Mouse (Mus musculus) heart, postnatal 0 days (tissue): ENCODE results near the gene Mrpl54. TPM values are rescaled to one million over a fixed set of nuclear protein-coding genes. Genes with fewer than 3 reads are reported as not detected.

Experiments used
- ATAC-seq: fragments of 200-750 bp; cut with Nextera tagmentation; 2 replicates; pipeline ENCODE4 v1.8.0; 2017; ENCODE audit warnings: low read depth, moderate number of reproducible peaks, moderate library complexity; ENCODE audit not compliant: insufficient read depth
- DNase-seq: peaks from one replicate; pipeline ENCODE4 v3.0.0-alpha.2; 2016; ENCODE audit warnings: low spot score
- H3K27ac ChIP-seq: fragments of 300-500 bp; sonication (generic); 2 replicates; pipeline ENCODE4 v1.5.1; 2014; ENCODE audit warnings: low read depth, mild to moderate bottlenecking
- H3K27me3 ChIP-seq: fragments of 300-500 bp; sonication (generic); 2 replicates; pipeline ENCODE4 v1.6.1; 2014; ENCODE audit warnings: low read length, mixed read lengths; ENCODE audit not compliant: control insufficient read depth, insufficient read depth
- H3K36me3 ChIP-seq: fragments of 300-500 bp; sonication (generic); replicated peaks from 2 replicates; pipeline ENCODE4 v1.6.1; 2014; ENCODE audit warnings: low read length, mixed read lengths; ENCODE audit not compliant: control insufficient read depth, insufficient read depth
- H3K4me1 ChIP-seq: fragments of 300-500 bp; sonication (generic); 2 replicates; pipeline ENCODE4 v1.6.1; 2014; ENCODE audit warnings: antibody characterized with exemption; ENCODE audit not compliant: control insufficient read depth, insufficient read depth
- H3K4me2 ChIP-seq: fragments of 300-500 bp; sonication (generic); 2 replicates; pipeline ENCODE4 v1.6.1; 2014; ENCODE audit warnings: low read depth, mild to moderate bottlenecking, low read length, moderate library complexity
- H3K4me3 ChIP-seq: fragments of 300-500 bp; sonication (generic); 2 replicates; pipeline ENCODE4 v1.5.1; 2014; ENCODE audit warnings: low read depth, low read length
- H3K9ac ChIP-seq: fragments of 300-500 bp; sonication (generic); replicated peaks from 2 replicates; pipeline ENCODE4 v1.6.1; 2014; ENCODE audit warnings: low read depth, low read length, mixed read lengths
- H3K9me3 ChIP-seq: fragments of 300-500 bp; sonication (generic); replicated peaks from 2 replicates; pipeline ENCODE4 v1.6.1; 2016; ENCODE audit warnings: low read length; ENCODE audit not compliant: control insufficient read depth
- CTCF ChIP-seq: IDR thresholded peaks from 2 replicates; pipeline ENCODE4 v1.5.1; 2016; ENCODE audit warnings: antibody characterized with exemption, control low read depth, low read depth
- EP300 ChIP-seq: IDR thresholded peaks from 2 replicates; pipeline ENCODE4 v1.6.1; 2016; ENCODE audit warnings: antibody characterized with exemption, low read depth
- WGBS: fragments of 180-500 bp; shearing (Covaris S2); extraction: QIAGEN DNeasy Blood & Tissue Kit; methylation state at CpG from one replicate; pipeline ENCODE4 v1.1.7; 2014; 5-methylcytosine and 5-hydroxymethylcytosine counted together
- polyA plus RNA-seq: library from polyadenylated mRNA; unstranded; fragments of >200 nt; fragmentation: Nextera tagmentation; extraction: Ambion mirVana; gene quantifications from 2 replicates; pipeline ENCODE4 v1.2.1, GENCODE M21; 2015
- total RNA-seq: library from RNA; depleted of rRNA; stranded (reverse); fragments of >200 nt; gene quantifications from 2 replicates; pipeline ENCODE4 v1.2.3, GENCODE M21; 2014; ENCODE audit warnings: low replicate concordance

The Mrpl54 gene
- total and polyA plus RNA-seq, 2 experiments from 2014 or later, result 264 to 272 TPM

DNA sequence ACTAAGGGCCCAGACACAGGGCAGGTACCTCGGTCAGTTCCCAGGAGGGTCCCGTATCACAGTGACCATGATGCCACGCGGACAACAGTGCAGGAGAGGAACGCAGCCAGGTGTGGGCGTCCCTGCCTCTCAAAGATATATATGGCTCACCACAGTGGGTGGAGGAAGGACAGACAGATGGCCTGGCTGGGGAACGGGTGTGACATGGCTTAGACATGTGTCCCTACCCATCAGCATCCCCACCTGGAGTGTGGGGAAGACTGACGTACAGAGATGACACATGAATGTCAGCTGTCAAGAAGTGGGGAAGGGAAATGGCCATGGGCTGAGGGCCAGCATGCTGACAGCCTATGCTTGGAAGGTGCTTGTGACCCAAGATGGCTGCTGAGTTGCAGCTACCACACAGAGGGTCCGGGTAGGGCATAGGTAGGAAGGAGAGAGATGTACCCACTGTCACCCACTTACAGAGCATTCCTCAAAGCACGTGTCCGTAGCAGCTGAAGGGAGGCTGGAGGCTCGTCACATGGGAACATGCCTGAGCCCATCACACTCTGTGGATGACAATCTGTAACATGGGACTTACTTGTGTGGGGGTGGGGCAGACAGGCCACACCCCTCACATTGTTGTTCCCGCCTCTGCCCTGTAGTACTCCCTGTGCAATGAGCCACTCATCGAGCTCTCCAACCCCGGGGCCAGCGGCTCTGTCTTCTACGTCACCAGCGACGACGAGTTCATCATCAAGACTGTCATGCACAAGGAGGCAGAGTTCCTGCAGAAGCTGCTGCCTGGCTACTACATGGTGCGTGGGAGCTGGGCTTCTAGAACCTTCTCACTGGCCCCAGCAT, 40.3 kb upstream of the Mrpl54 start:
- DNase-seq (no peak), ATAC-seq (no peak)
- Histone ChIP-seq H3K4me1 (peaks cover 15% of the 10 kb centered on the region), H3K4me2 (no peak overlapping the region), H3K9me3 (no peaks in the 10 kb centered on the region), H3K27ac (no peak overlapping the region), H3K36me3 (peaks cover 62% of the 10 kb centered on the region), H3K4me3 (no peak overlapping the region), H3K9ac (no peak overlapping the region), H3K27me3 (no peaks in the 10 kb centered on the region)
- WGBS, result 90% methylated on average over 21 of the region's 21 CpGs
- TF ChIP-seq EP300 (no peak), CTCF (no peak)

DNA sequence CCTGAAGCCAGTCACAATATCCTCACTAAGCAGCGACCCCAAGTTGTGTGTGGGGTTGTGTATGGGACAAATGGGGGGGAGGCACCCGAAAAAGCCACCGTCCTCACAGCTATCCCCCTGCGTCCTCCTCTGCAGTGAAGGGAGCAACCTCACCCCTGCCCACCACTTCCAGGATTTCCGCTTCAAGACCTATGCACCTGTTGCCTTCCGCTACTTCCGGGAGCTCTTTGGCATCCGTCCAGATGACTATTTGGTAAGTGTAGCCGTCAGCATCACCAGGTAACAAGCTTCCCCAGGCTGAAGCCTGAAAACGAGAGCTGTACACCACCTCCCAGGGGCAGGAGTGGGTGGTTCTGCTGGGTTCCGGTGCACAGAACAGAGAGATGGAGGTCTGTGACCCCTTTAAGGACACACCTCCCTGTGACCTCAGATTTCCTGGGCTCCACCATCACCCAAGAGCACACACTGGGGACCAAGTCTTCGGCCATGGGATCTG, 39.5 kb upstream of the Mrpl54 start:
- Histone ChIP-seq H3K9me3 (no peaks in the 10 kb centered on the region), H3K36me3 (peaks cover 54% of the 10 kb centered on the region), H3K27me3 (no peaks in the 10 kb centered on the region), H3K9ac (no peak overlapping the region), H3K4me2 (no peak overlapping the region), H3K4me3 (no peak overlapping the region), H3K4me1 (peaks cover 21% of the 10 kb centered on the region), H3K27ac (no peak overlapping the region)
- no peak for ATAC-seq
- DNase-seq, result no peak
- TF ChIP-seq CTCF, result no peak
- no peak for TF ChIP-seq EP300
- 86% methylated on average over 12 of the region's 12 CpGs for WGBS

DNA sequence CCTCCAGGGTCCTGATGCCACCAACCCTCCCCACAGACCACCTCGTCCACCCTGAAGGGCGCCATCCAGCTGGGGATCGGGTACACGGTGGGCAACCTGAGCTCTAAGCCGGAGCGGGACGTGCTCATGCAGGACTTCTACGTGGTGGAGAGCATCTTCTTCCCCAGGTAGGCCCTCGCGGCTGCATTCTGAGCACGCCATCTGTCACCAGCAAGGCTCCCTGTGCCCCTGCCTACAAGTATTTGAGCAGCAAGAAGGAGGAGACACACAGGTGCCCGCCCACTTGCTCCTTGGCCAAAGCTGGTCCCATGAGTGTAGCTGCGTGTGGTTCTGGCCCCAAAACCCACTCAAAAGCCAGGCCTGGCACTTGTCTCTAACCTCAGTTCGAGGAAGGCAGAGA, 38.9 kb upstream of the Mrpl54 start:
- DNase-seq, result no peak
- ATAC-seq, result no peak
- H3K27ac ChIP-seq, result no peak overlapping the region
- no peaks in the 10 kb centered on the region for H3K27me3 ChIP-seq
- H3K4me2 ChIP-seq, result no peak overlapping the region
- no peak overlapping the region for H3K9ac ChIP-seq
- H3K9me3 ChIP-seq, result no peaks in the 10 kb centered on the region
- H3K4me3 ChIP-seq, result no peak overlapping the region
- H3K4me1 ChIP-seq, result peaks cover 27% of the 10 kb centered on the region
- peaks cover 48% of the 10 kb centered on the region for H3K36me3 ChIP-seq
- no peak for TF ChIP-seq EP300
- 92% methylated on average over 14 of the region's 14 CpGs for WGBS

DNA sequence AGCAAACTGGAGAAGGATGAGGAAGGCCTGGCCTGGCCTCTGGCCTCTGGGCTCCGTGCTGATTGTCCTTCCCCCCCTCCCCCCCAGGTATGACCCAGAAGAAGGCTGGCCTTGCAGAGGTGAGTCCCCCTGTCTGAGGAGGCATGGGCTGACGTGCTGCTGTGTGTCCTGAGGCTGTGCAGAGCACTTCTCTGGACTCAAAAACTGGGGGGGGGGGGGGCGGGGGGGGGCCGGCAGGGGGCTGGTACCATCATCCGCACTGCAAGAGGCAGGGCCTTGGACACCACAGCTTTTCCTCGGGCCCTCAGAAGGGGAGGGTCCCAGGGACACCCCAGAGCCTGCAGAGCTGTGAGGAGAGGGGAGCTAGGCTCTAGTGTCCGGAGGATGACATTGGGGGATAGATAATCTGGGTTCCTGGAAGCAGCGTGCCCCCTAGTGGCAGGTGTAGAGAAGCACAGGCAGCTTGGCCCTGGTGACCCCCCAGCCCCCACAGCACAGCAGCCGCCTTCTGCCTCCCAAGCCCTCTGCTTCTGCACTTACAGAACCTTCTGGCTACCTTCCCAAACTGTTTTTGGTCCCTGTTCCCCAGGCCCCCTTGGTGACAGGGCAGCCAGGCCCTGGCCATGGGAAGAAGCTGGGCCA, 38.0 kb upstream of the Mrpl54 start:
- ATAC-seq (peak; percentile 19; the same call in 1 of the 2 replicates), DNase-seq (peak; percentile 67)
- no peak overlapping the region for H3K27ac ChIP-seq

DNA sequence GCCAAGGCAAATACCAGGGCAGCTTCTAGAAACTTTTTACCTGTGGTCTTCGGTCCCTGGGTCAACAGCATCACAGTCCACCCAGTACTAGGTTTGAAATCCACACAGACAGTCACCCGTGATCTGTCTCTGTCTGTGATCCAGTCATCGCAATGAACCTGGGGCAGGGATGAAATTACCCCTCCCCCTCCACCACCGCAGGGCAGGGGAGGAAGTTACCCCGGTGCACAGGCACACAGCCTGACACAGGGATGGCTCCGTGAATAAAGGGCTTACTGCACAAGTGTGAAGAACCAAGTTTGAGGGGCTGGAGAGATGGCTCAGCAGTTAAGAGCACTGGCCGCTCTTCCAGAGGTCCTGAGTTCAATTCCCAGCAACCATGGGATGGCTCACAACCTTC, 37.0 kb upstream of the Mrpl54 start:
- no peaks in the 10 kb centered on the region for H3K27me3 ChIP-seq
- no peaks in the 10 kb centered on the region for H3K9me3 ChIP-seq
- TF ChIP-seq CTCF, result no peak
- no peak for TF ChIP-seq EP300
- no peak overlapping the region for H3K4me2 ChIP-seq
- ATAC-seq, result no peak
- WGBS, result 67% methylated on average over 7 of the region's 7 CpGs
- no peak overlapping the region for H3K27ac ChIP-seq
- H3K4me3 ChIP-seq, result no peak overlapping the region
- no peak overlapping the region for H3K9ac ChIP-seq
- H3K4me1 ChIP-seq, result peaks cover 44% of the 10 kb centered on the region
- H3K36me3 ChIP-seq, result peaks cover 32% of the 10 kb centered on the region
- no peak for DNase-seq

More for the DNA sequence above, 38.0 kb upstream of the Mrpl54 start:
- TF ChIP-seq EP300 (no peak), CTCF (peak; percentile 80)
- no peaks in the 10 kb centered on the region for H3K27me3 ChIP-seq
- no peaks in the 10 kb centered on the region for H3K9me3 ChIP-seq
- H3K9ac ChIP-seq, result no peak overlapping the region
- no peak overlapping the region for H3K4me3 ChIP-seq
- 21% methylated on average over 6 of the region's 9 CpGs for WGBS
- peaks cover 42% of the 10 kb centered on the region for H3K36me3 ChIP-seq
- H3K4me2 ChIP-seq, result no peak overlapping the region
- peaks cover 36% of the 10 kb centered on the region for H3K4me1 ChIP-seq
